Mouse (Mus musculus): ENCODE data around the gene Prkcz.

DNA sequence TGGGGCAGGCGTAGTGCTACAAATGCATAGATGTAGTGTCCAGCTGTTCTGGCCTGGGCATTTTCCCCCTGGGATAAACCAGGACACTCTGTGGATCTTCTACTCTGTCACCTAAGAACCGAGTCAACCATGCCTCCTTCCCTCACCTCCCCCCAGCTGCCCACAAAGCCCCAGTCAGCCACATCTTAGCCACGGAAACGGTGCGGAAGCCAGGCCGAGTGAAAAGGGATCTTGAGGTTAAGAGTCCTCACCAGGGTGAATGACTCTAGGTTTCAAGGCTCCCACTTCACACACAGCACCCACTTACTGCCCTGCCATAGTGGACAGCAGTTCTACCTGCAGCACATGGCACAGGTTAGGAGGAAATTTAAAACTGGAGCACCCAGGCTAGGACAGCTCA, 7.1 kb downstream of the Prkcz start:
- TF ChIP-seq CTCF (IDR thresholded peaks at IDR 0.05; ENCODE audit: extremely low read depth, insufficient read length, insufficient replicate concordance, low read depth, low read length): no peak
- no peak for TF ChIP-seq POLR2A (IDR thresholded peaks at IDR 0.05; ENCODE audit: low read depth, low read length)
